Mouse (Mus musculus): ENCODE data around the gene Emc10.

GRCm38 (mm10) chr7:44440479-44440878 lies 55.9 kb downstream of the Emc10 start:
- no peak for TF ChIP-seq POLR2A (IDR thresholded peaks at IDR 0.05; ENCODE audit: control insufficient read depth in 1 of 2, insufficient read depth in 1 of 2, low read depth in 1 of 2, low read length in 2 of 2, poor library complexity in 1 of 2)
- no peak for TF ChIP-seq EP300 (IDR thresholded peaks at IDR 0.05; ENCODE audit: low read depth in 1 of 2, low read length in 2 of 2)
- TF ChIP-seq GATA1 (IDR thresholded peaks at IDR 0.05; ENCODE audit: low read depth, low read length): no peak
- no peak for TF ChIP-seq RCOR1 (IDR thresholded peaks at IDR 0.05; ENCODE audit: low read depth, low read length)
- no peak for TF ChIP-seq KAT2A (conservative IDR thresholded peaks at IDR 0.05; ENCODE audit: low read depth, low read length)
- no peak for TF ChIP-seq MAX (IDR thresholded peaks at IDR 0.05; ENCODE audit: low read length)
- no peak for TF ChIP-seq CHD1 (IDR thresholded peaks at IDR 0.05; ENCODE audit: low read depth, low read length)
- no peak for TF ChIP-seq MXI1 (IDR thresholded peaks at IDR 0.05; ENCODE audit: low read depth, low read length)
- no peak for TF ChIP-seq CTCF (IDR thresholded peaks at IDR 0.05 in 2 of 3, conservative IDR thresholded peaks at IDR 0.05 in 1 of 3; ENCODE audit: control insufficient read depth in 1 of 3, insufficient read depth in 1 of 3, low read depth in 2 of 3, low read length in 3 of 3, poor library complexity in 1 of 3, severe bottlenecking in 1 of 3)
